Mouse (Mus musculus) gastrocnemius, adult 8-10 months (tissue): ENCODE data around the gene Magi2. TPM values are rescaled to one million over a fixed set of nuclear protein-coding genes. Genes with fewer than 3 reads are reported as not detected.

Experiments used
- DNase-seq, 2 experiments: peaks; one replicate each; pipeline ENCODE4 v3.0.0; 2022; ENCODE audit warnings: low spot score in 2 of 2
- total RNA-seq, 4 experiments: library from RNA; stranded (reverse); gene quantifications; 2 replicates each; pipeline ENCODE4 v1.2.4; 2022

The Magi2 gene
- total RNA-seq, 4 experiments from 2014 or later = 0.70 to 1.4 (median 0.88) TPM

GRCm38 (mm10) chr5:19932102-19932501, 705.3 kb downstream of the Magi2 start:
- no peak for DNase-seq

- no peak for DNase-seq
These were observed 706.4 kb downstream of the Magi2 start for GRCm38 (mm10) chr5:19933190-19933589.

- no peak for DNase-seq
These were observed 724.3 kb downstream of the Magi2 start for GRCm38 (mm10) chr5:19951102-19951501.

GRCm38 (mm10) chr5:19964113-19964512, 737.3 kb downstream of the Magi2 start:
- no peak for DNase-seq

GRCm38 (mm10) chr5:19972736-19973135, 745.9 kb downstream of the Magi2 start:
- no peak for DNase-seq

GRCm38 (mm10) chr5:19973852-19974251, 747.0 kb downstream of the Magi2 start:
- DNase-seq = no peak

- DNase-seq = no peak
These were observed 754.7 kb downstream of the Magi2 start for GRCm38 (mm10) chr5:19981518-19981917.

- DNase-seq = no peak
These were observed 755.2 kb downstream of the Magi2 start for GRCm38 (mm10) chr5:19982031-19982430.

GRCm38 (mm10) chr5:19999486-19999885, 772.6 kb downstream of the Magi2 start:
- DNase-seq = no peak

GRCm38 (mm10) chr5:19999912-20000311, 773.1 kb downstream of the Magi2 start:
- no peak for DNase-seq

- no peak for DNase-seq
These were observed 779.8 kb downstream of the Magi2 start for GRCm38 (mm10) chr5:20006616-20007015.

GRCm38 (mm10) chr5:20007246-20007645, 780.4 kb downstream of the Magi2 start:
- no peak for DNase-seq

GRCm38 (mm10) chr5:20010210-20010609, 783.4 kb downstream of the Magi2 start:
- DNase-seq = no peak

GRCm38 (mm10) chr5:20018063-20018462, 791.2 kb downstream of the Magi2 start:
- DNase-seq = no peak

- DNase-seq = no peak
These were observed 819.8 kb downstream of the Magi2 start for GRCm38 (mm10) chr5:20046649-20047048.

- no peak for DNase-seq
These were observed 821.5 kb downstream of the Magi2 start for GRCm38 (mm10) chr5:20048386-20048785.

GRCm38 (mm10) chr5:20050284-20050683, 823.4 kb downstream of the Magi2 start:
- DNase-seq = no peak

- no peak for DNase-seq
These were observed 828.2 kb downstream of the Magi2 start for GRCm38 (mm10) chr5:20055000-20055399.

GRCm38 (mm10) chr5:20056074-20056842, 829.4 kb downstream of the Magi2 start:
- DNase-seq = no peak

- DNase-seq = no peak
These were observed 830.0 kb downstream of the Magi2 start for GRCm38 (mm10) chr5:20056856-20057255.

GRCm38 (mm10) chr5:20062011-20062410, 835.2 kb downstream of the Magi2 start:
- peak in 1 of 2 experiments; percentile 8 for DNase-seq

- no peak for DNase-seq
These were observed 838.2 kb downstream of the Magi2 start for GRCm38 (mm10) chr5:20065081-20065480.

GRCm38 (mm10) chr5:20068496-20068895, 841.7 kb downstream of the Magi2 start:
- no peak for DNase-seq
